Mouse (Mus musculus) olfactory bulb, adult 2 months (tissue): Measurements from ENCODE around the gene Gramd1a.

Source experiments
- CTCF ChIP-seq: fragments of 200-500 bp; IDR thresholded peaks from 2 replicates; pipeline ENCODE4 v1.5.1; 2012; ENCODE audit warnings: low read depth, mild to moderate bottlenecking, low read length, moderate library complexity; ENCODE audit not compliant: insufficient read depth
- POLR2A ChIP-seq: fragments of 200-500 bp; IDR thresholded peaks from 2 replicates; pipeline ENCODE4 v1.6.1; 2012; ENCODE audit warnings: mild to moderate bottlenecking, low read depth, low read length, moderate library complexity; ENCODE audit not compliant: insufficient read depth

DNA sequence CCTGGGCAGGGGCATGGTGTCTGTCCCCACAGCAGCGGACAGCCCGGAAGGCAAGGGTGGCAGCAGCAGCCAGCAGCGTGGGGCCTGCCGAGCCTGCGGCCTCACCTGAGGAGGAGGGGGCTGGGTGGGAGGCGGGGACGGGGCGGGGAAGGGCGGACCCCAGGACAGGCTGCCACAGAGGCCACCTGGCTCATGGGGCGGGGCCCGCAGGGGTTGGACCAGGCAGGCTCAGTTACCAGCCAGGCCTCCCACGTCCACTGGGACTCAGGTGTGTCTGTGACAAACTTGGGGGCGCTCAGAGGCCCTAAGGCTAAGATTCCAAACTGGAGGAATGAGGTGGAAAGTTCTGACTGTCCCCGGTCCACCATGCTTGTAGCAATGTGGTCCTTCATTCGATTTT, 40.5 kb downstream of the Gramd1a start, which contains the start of gene Hpn:
- TF ChIP-seq CTCF = no peak
- TF ChIP-seq POLR2A = no peak
